Mouse (Mus musculus) intestine, embryonic 15.5 days (tissue): ENCODE data around the gene Serpinb8. TPM values are rescaled to one million over a fixed set of nuclear protein-coding genes. Genes with fewer than 3 reads are reported as not detected.

Experiments used
- ATAC-seq: fragments of 200-750 bp; cut with Nextera tagmentation; 2 replicates; pipeline ENCODE4 v1.8.0; 2017; ENCODE audit warnings: moderate TSS enrichment, moderate library complexity
- H3K27ac ChIP-seq: fragments of 300-500 bp; sonication (generic); 2 replicates; pipeline ENCODE4 v1.5.1; 2015; ENCODE audit warnings: mild to moderate bottlenecking, inconsistent platforms
- H3K27me3 ChIP-seq: fragments of 300-500 bp; sonication (generic); replicated peaks from 2 replicates; pipeline ENCODE4 v1.6.1; 2015; ENCODE audit warnings: inconsistent platforms
- H3K36me3 ChIP-seq: fragments of 300-500 bp; sonication (generic); 2 replicates; pipeline ENCODE4 v1.6.1; 2015; ENCODE audit warnings: inconsistent platforms
- H3K4me1 ChIP-seq: fragments of 300-500 bp; sonication (generic); replicated peaks from 2 replicates; pipeline ENCODE4 v1.6.1; 2015; ENCODE audit warnings: inconsistent platforms
- H3K4me2 ChIP-seq: fragments of 300-500 bp; sonication (generic); replicated peaks from 2 replicates; pipeline ENCODE4 v1.6.1; 2015; ENCODE audit warnings: mild to moderate bottlenecking, inconsistent platforms
- H3K4me3 ChIP-seq: fragments of 300-500 bp; sonication (generic); replicated peaks from 2 replicates; pipeline ENCODE4 v1.5.1; 2015; ENCODE audit warnings: inconsistent platforms
- H3K9ac ChIP-seq: fragments of 300-500 bp; sonication (generic); 2 replicates; pipeline ENCODE4 v1.6.1; 2015; ENCODE audit warnings: inconsistent platforms
- H3K9me3 ChIP-seq: fragments of 300-500 bp; sonication (generic); 2 replicates; pipeline ENCODE4 v1.6.1; 2016; ENCODE audit warnings: inconsistent platforms
- whole genome bisulfite sequencing: fragments of 180-500 bp; shearing (Covaris S2); methylation state at CpG from one replicate; pipeline ENCODE4 v1.1.7; 2015; 5-methylcytosine and 5-hydroxymethylcytosine counted together
- polyA plus RNA-seq: library from polyadenylated mRNA; unstranded; fragments of >200 nt; fragmentation: Nextera tagmentation; extraction: Ambion mirVana; gene quantifications from 2 replicates; pipeline ENCODE4 v1.2.1, GENCODE M21; 2015

Gene Serpinb8
- 0.92 and 1.3 TPM in 2 replicates for polyA plus RNA-seq

DNA sequence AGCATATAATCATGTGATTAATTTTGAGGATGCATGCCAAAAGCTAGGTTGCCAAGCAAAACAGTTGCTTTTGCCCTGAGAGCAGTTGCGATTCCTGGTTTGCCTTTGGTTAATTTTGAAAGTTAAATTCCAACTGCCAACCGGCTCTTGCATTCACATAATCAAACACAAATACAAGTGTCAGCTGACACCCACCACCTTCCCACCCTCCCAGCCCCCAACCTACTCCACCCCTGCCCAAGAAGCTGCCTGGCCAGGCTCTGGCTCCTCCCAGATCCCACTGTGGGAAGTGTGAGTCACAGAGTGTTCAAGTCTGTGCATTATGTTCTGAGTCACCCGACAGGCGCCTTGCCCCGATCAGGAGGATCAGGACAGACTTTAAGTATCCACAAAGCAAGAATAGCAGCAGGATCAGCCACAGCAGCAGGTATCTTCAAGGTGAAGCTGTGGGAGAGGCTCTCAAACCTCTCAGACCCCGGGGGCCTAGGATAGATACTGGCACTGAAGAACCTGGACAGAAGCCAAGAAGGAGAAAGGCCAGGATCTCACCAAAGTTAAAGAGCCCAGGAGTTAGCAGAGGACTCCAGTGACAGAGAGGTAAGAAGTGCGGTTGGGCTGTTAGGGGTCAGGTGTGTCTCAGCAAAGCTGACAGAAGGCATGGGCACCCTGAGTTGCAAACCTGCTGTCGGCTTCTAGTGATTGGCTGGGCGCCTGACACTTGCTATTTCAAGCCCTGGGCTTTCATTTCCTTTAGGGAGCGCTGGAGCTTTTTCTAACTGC lies at the start of gene Serpinb8:
Serpinb8 (plus strand) TSS at position 316 of the 780 bp plus-strand sequence.
- 44% methylated on average over 10 of the region's 10 CpGs for WGBS
- peak; percentile 91 for ATAC-seq
- Histone ChIP-seq H3K4me3 (no peak within 1 kb of the TSS), H3K4me2 (peak within 1 kb of the TSS; percentile 30; the same call in 1 of the 2 replicates), H3K9ac (no peak within 1 kb of the TSS), H3K9me3 (no peaks in the 10 kb centered on the region), H3K4me1 (no peaks in the 10 kb centered on the region), H3K27ac (no peak within 1 kb of the TSS), H3K27me3 (no peaks in the 10 kb centered on the region), H3K36me3 (no peaks in the 10 kb centered on the region)

DNA sequence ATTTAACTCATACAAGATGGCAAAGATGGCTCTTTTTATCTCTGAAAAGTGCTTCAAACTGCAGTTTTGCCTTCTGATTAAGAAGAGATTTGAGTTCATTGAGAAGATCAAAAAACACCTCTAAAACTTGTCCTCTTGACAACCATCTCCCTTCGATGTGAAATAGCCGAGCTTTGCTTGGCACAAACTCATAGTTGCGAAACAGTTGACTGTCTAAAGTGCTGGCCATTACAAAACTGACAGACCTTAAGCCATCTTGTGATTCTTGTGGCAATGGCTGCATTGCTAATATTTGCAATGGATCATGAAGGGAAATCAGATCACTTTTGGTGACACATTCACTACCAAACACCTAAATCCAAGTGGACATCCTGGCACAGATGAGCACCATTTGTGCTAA lies 30.3 kb upstream of the Serpinb8 start:
- Histone ChIP-seq H3K9ac (no peak overlapping the region), H3K4me1 (no peaks in the 10 kb centered on the region), H3K27me3 (no peaks in the 10 kb centered on the region), H3K36me3 (no peaks in the 10 kb centered on the region), H3K27ac (no peak overlapping the region), H3K4me2 (no peak overlapping the region), H3K4me3 (no peak overlapping the region), H3K9me3 (no peaks in the 10 kb centered on the region)
- 82% methylated on average over 3 of the region's 3 CpGs for WGBS
- no peak for ATAC-seq

DNA sequence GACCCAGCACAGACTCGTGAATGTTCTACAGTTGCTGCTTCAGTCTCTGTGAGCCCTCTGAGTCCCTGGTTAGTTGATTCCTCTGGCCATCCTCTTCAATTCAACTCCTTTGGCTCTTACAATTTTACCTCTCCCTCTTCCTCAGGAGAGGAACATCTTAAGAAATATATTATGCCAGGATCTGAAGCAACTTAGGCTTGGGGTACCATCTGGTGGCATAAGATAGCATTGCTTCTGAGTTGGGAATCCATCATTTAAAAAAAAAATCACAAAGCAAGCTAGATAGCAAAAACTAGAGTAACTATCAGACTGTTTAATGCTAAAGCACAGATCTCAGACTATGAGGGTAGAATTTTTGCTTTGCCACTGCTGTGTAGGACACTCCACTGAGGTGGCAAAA lies 27.7 kb upstream of the Serpinb8 start:
- H3K9me3 ChIP-seq: no peaks in the 10 kb centered on the region
- no peaks in the 10 kb centered on the region for H3K27me3 ChIP-seq
- no peak overlapping the region for H3K4me3 ChIP-seq
- H3K27ac ChIP-seq: no peak overlapping the region
- H3K4me1 ChIP-seq: no peaks in the 10 kb centered on the region
- 88% methylated on average over 1 of the region's 1 CpGs for WGBS
- H3K4me2 ChIP-seq: no peak overlapping the region
- no peak overlapping the region for H3K9ac ChIP-seq
- no peaks in the 10 kb centered on the region for H3K36me3 ChIP-seq
- no peak for ATAC-seq

DNA sequence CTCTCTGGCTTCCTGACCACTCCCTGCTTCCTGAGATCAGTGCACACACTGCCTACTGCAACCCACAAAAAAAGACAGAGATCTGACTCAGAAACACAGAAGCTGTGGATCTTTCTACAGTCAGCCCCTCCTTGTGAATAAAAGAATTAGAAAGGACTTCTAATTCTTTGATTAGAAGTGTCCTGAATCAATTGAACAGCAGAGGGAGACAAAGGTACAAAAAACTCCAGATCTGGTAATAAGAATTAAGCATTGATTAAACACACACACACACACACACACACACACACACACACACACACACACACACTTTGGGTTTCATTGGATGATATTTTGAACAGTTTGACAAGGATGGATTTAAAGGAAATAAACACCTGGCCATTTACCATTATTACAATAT lies 24.2 kb upstream of the Serpinb8 start:
- ATAC-seq: no peak

DNA sequence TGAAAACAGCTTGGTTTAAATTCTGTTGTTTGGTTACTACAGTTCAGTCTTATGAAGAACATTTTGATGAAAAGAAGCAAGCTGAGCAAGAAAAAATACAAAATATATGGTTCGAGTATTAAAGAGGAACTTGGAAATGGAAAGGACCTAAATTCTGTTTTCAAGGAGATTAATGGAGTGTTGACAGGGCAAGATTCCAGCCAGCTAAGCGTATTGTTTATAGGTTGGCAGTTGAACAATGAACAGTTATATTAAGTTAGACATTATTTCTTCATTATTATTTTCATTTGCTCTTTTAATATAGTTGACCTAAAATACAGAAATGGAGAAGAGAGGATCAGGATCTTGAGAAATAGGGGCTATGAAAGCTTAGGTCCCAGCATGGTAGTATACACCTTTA lies 13.7 kb upstream of the Serpinb8 start:
- Histone ChIP-seq H3K27ac (no peak overlapping the region), H3K9me3 (no peaks in the 10 kb centered on the region), H3K4me2 (no peak overlapping the region), H3K27me3 (no peaks in the 10 kb centered on the region), H3K4me1 (no peaks in the 10 kb centered on the region), H3K9ac (no peak overlapping the region), H3K36me3 (no peaks in the 10 kb centered on the region), H3K4me3 (no peak overlapping the region)
- WGBS: 85% methylated on average over 2 of the region's 2 CpGs
- no peak for ATAC-seq

More for the DNA sequence above, 24.2 kb upstream of the Serpinb8 start:
- Histone ChIP-seq H3K9ac (no peak overlapping the region), H3K27ac (no peak overlapping the region), H3K36me3 (no peaks in the 10 kb centered on the region), H3K9me3 (no peaks in the 10 kb centered on the region), H3K4me3 (no peak overlapping the region), H3K27me3 (no peaks in the 10 kb centered on the region), H3K4me2 (no peak overlapping the region), H3K4me1 (no peaks in the 10 kb centered on the region)

DNA sequence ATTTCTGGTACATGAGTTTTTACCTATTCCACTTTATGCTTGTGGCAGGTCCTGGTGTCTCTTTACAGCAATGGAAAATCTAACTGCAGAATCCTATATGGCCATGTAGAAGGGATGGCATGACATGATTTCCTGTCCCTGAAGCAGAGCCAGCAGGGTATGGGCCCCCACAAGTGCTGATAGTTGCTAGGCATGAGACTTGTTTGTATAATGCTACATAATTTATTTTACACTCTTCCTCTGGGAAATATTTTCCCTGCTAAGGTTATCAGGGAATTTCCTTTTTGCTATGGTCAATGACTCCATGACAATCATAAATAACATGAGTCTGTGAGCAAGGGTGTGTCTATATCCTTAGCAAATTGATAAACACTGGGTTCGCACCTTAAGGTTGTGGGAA lies 12.3 kb upstream of the Serpinb8 start:
- H3K4me2 ChIP-seq: no peak overlapping the region
- no peak overlapping the region for H3K9ac ChIP-seq
- no peaks in the 10 kb centered on the region for H3K4me1 ChIP-seq
- no peak overlapping the region for H3K4me3 ChIP-seq
- no peaks in the 10 kb centered on the region for H3K9me3 ChIP-seq
- no peak for ATAC-seq
- no peak overlapping the region for H3K27ac ChIP-seq
- no peaks in the 10 kb centered on the region for H3K27me3 ChIP-seq
- WGBS: 73% methylated on average over 1 of the region's 1 CpGs
- no peaks in the 10 kb centered on the region for H3K36me3 ChIP-seq

DNA sequence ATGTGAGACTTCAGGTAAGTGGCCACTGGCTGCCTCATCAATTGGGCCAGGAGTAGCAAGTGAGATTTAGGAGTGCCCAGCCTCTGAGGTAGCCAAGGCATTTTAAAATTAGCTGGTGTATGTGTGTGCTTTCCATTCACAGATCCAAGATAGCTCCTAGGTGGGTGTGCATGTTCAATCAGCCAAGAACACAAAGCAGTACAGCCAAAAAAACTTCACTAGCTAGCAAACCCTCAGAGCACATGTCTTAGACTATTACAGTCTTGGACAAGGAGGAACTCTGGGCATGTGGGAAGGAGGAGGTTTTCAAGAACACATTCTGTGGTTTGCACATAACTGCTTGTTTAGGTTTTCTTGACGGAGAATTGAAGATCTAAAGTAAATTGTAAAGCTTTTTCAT lies 8.6 kb upstream of the Serpinb8 start:
- no peak for ATAC-seq

DNA sequence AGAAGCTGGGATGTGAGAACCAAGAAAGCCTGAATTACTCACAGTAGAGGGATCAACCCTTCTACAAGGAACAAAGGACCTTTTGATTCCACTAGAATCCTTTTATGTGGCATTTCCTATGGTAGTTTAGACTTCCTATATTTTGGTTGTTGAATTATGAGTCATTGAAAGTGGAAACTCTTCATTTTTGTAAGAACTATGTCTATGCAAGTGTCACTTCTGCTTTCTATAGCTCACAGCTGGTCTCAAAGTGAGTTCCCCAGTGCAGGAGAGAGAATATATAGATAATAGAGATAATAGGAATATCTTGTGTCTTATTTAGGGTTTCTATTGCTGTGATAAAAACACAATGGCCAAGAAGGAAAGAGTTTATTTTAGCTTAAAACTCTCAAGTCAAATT lies 6.9 kb upstream of the Serpinb8 start:
- Histone ChIP-seq H3K9me3 (no peaks in the 10 kb centered on the region), H3K4me2 (no peak overlapping the region), H3K27me3 (no peaks in the 10 kb centered on the region), H3K4me1 (no peaks in the 10 kb centered on the region), H3K27ac (no peak overlapping the region), H3K9ac (no peak overlapping the region), H3K4me3 (no peak overlapping the region), H3K36me3 (no peaks in the 10 kb centered on the region)
- ATAC-seq: no peak

More for the DNA sequence above, 8.6 kb upstream of the Serpinb8 start:
- WGBS: 45% methylated on average over 1 of the region's 1 CpGs
- Histone ChIP-seq H3K4me3 (no peak overlapping the region), H3K4me2 (no peak overlapping the region), H3K27ac (no peak overlapping the region), H3K27me3 (no peaks in the 10 kb centered on the region), H3K36me3 (no peaks in the 10 kb centered on the region), H3K4me1 (no peaks in the 10 kb centered on the region), H3K9ac (no peak overlapping the region), H3K9me3 (no peaks in the 10 kb centered on the region)

DNA sequence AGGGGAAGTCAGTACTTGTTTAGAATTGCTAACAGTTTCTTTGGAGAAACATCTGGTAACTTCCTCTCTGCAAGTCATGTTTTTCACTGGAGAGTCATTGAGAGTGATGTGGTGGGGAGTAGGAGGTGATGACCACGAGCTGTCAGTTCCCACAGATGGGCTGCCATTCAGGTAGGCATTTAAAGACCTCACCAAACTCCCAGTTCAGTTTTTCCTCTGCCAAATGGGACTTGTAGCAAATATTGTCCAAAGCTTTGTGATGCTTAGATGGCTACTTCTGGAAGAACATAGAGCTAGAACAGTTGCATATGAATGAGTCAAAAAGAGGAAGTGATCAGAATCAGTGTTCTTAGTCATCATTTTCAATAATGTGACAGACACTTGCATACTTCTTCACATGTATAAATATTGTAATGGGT lies 5.8 kb upstream of the Serpinb8 start:
- Histone ChIP-seq H3K9me3 (no peaks in the 10 kb centered on the region), H3K4me1 (no peaks in the 10 kb centered on the region), H3K27ac (no peak overlapping the region), H3K4me3 (no peak overlapping the region), H3K4me2 (no peak overlapping the region), H3K27me3 (no peaks in the 10 kb centered on the region), H3K36me3 (no peaks in the 10 kb centered on the region), H3K9ac (no peak overlapping the region)
- ATAC-seq: no peak
- 55% methylated on average over 1 of the region's 1 CpGs for WGBS

DNA sequence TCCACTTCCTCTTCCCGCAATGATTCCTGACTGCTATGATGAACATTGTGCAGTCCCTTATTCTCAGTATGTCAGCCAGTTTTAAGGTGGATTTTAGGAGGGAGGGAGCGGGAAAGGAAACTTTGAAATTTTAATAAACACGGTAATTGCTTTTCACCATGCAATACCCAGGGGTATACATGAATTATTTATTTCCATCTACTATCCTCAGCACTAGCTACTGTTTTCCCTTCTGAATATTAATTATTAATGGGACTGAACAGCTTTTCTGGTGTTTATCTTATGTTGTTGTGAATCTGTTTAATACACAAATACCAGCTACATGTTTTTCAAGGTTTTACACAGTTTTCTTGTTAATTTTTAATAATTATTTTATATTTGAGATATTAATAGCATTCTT lies 4.9 kb upstream of the Serpinb8 start:
- Histone ChIP-seq H3K9me3 (no peaks in the 10 kb centered on the region), H3K27me3 (no peaks in the 10 kb centered on the region), H3K27ac (no peak overlapping the region), H3K4me3 (no peak overlapping the region), H3K36me3 (no peaks in the 10 kb centered on the region), H3K9ac (no peak overlapping the region), H3K4me2 (no peak overlapping the region), H3K4me1 (no peaks in the 10 kb centered on the region)
- no peak for ATAC-seq
- WGBS: 85% methylated on average over 3 of the region's 3 CpGs

DNA sequence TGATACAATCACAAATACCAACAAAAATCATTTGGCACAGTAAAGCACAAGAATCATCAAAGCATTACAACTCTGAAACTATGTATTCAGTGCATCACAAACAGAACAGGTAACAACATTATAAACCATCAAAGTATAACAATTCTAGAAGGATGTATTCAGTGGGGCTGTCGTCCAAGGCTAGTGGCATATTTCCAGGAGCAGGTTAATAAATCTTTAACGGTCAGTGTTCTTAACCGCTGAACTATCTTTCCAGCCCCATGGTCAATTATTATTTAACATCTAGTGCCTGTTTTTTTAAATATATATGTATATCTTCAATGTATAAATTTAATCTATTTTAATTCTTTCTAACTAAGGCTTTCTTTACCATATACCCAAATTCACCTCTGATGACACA lies 3.6 kb upstream of the Serpinb8 start:
- H3K9ac ChIP-seq: no peak overlapping the region
- H3K9me3 ChIP-seq: no peaks in the 10 kb centered on the region
- H3K27me3 ChIP-seq: no peaks in the 10 kb centered on the region
- H3K36me3 ChIP-seq: no peaks in the 10 kb centered on the region
- no peak overlapping the region for H3K4me2 ChIP-seq
- H3K4me1 ChIP-seq: no peaks in the 10 kb centered on the region
- WGBS: 84% methylated on average over 3 of the region's 3 CpGs
- H3K4me3 ChIP-seq: no peak overlapping the region
- ATAC-seq: no peak
- H3K27ac ChIP-seq: no peak overlapping the region

DNA sequence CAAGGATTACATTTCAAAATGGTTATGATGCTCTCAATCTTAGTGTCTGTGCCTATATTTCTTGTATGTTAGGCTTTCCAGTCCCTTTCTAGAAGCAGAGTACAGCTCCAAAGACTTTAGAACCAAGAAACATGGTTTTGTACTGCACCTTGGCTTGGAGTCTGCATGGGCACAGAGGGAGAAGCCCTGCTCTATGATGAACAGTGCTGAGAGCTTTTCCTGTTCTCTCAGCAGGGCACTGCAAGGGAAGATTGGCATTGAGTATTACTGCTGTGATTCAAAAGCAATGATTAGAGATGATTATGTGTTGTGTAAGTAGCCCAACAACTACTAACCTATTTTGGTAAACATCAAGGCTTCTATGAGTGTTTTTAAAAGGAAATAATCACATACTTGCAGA lies 1.6 kb upstream of the Serpinb8 start:
- Histone ChIP-seq H3K4me2 (no peak overlapping the region), H3K36me3 (no peaks in the 10 kb centered on the region), H3K27me3 (no peaks in the 10 kb centered on the region), H3K4me3 (no peak overlapping the region), H3K27ac (no peak overlapping the region), H3K4me1 (no peaks in the 10 kb centered on the region), H3K9ac (no peak overlapping the region), H3K9me3 (no peaks in the 10 kb centered on the region)
- ATAC-seq: no peak

DNA sequence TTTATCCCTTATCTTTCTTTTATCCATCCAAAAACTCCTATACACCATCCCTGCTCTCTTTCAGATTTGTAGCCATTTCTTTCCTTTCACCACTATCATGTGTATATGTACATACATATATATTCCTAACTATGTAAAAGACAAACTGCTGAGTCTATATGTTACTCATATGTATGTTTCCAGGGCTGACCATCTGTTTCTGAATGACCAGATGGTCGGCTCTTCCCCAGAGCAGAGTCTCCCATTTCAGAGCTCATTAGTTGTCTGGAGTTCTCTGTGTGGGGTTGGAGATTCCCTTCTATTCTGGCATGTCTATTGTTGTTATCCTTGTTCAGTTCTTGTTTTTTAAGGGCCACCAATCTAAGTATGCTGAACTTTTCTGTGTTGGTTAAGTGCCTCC lies 1.2 kb upstream of the Serpinb8 start:
- no peak overlapping the region for H3K27ac ChIP-seq
- H3K4me2 ChIP-seq: no peak overlapping the region
- WGBS: 64% methylated on average over 1 of the region's 1 CpGs
- no peak overlapping the region for H3K4me3 ChIP-seq
- no peaks in the 10 kb centered on the region for H3K4me1 ChIP-seq
- H3K36me3 ChIP-seq: no peaks in the 10 kb centered on the region
- no peak for ATAC-seq
- no peaks in the 10 kb centered on the region for H3K27me3 ChIP-seq
- no peak overlapping the region for H3K9ac ChIP-seq
- no peaks in the 10 kb centered on the region for H3K9me3 ChIP-seq
